Mouse (Mus musculus): ENCODE measurements around the gene Irs1. TPM values are rescaled to one million over a fixed set of nuclear protein-coding genes. Genes with fewer than 3 reads are reported as not detected.
A peak's percentile ranks its signal among the peaks of the same experiment; 100 is the strongest.

Gene Irs1
- polyA plus RNA-seq, 1 experiment from 2014 or later: 14.7 TPM

DNA sequence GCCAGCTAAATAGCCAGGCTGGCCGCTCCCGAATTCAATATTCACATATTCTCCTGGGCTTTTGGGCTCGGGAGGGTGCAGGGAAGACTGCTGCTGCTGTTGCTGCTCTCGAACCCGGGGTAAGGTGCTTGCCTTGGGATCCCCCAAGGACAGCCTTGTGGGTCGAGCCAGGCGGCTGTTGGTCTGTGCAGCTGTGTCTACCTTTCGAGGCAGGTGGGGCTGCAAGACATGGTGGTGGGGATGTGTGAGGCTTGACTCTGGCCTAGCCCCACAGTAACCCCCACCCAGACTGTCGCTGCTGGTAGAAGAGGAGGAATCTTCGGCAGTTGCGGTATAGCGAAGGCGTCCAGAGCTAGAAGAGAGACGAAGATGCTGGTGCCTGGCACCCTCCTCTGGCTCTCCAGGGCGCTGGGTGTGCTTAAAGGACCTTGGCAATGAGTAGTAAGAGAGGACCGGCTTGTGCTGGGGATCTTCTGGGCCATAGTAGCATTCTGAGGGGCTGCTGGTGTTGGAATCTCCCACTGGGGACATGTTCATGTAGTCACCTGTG, 3.4 kb downstream of the Irs1 start:
- Histone ChIP-seq H3K9ac (peak overlapping the region; percentile 64; the same call in 1 of the 2 replicates), H3K4me2 (replicated peaks) (peak overlapping the region; percentile 75), H3K4me3 (peak overlapping the region; percentile 74), H3K27ac (no peak overlapping the region), H3K9me3 (no peaks in the 10 kb centered on the region), H3K36me3 (peaks cover 26% of the 10 kb centered on the region), H3K27me3 (no peaks in the 10 kb centered on the region), H3K4me1 (peaks cover 46% of the 10 kb centered on the region)
- no peak for ATAC-seq (ENCODE audit: insufficient number of reproducible peaks, insufficient read depth, low FRiP score, low TSS enrichment)
- WGBS: 90% methylated on average over 16 of the region's 16 CpGs

GRCm38 (mm10) chr1:82287052-82287775, 4.0 kb downstream of the Irs1 start:
- Histone ChIP-seq H3K4me2 (replicated peaks) (peak overlapping the region; percentile 75), H3K27me3 (no peaks in the 10 kb centered on the region), H3K9ac (peak overlapping the region; percentile 64), H3K4me3 (peak overlapping the region; percentile 74), H3K27ac (peak overlapping the region; percentile 57; the same call in 1 of the 2 replicates), H3K4me1 (peaks cover 48% of the 10 kb centered on the region), H3K36me3 (peaks cover 26% of the 10 kb centered on the region), H3K9me3 (no peaks in the 10 kb centered on the region)
- WGBS: 67% methylated on average over 22 of the region's 22 CpGs
- ATAC-seq (ENCODE audit: insufficient number of reproducible peaks, insufficient read depth, low FRiP score, low TSS enrichment): no peak

- no peaks in the 10 kb centered on the region for H3K27me3 ChIP-seq
- peaks cover 44% of the 10 kb centered on the region for H3K4me1 ChIP-seq
- ATAC-seq (ENCODE audit: insufficient number of reproducible peaks, insufficient read depth, low FRiP score, low TSS enrichment): no peak
- peak overlapping the region; percentile 75 for H3K4me2 ChIP-seq (replicated peaks)
- WGBS: 22% methylated on average over 15 of the region's 15 CpGs
- no peaks in the 10 kb centered on the region for H3K9me3 ChIP-seq
- peaks cover 26% of the 10 kb centered on the region for H3K36me3 ChIP-seq
- H3K9ac ChIP-seq: peak overlapping the region; percentile 64
- peak overlapping the region; percentile 57 for H3K27ac ChIP-seq
- H3K4me3 ChIP-seq: peak overlapping the region; percentile 74
Measured at GRCm38 (mm10) chr1:82286190-82287051, 4.8 kb downstream of the Irs1 start.

GRCm38 (mm10) chr1:82285461-82286189, 5.6 kb downstream of the Irs1 start:
- H3K9me3 ChIP-seq: no peaks in the 10 kb centered on the region
- 22% methylated on average over 5 of the region's 5 CpGs for WGBS
- peak overlapping the region; percentile 42; the same call in 1 of the 2 replicates for H3K27ac ChIP-seq
- H3K4me3 ChIP-seq: peak overlapping the region; percentile 74
- peak overlapping the region; percentile 64 for H3K9ac ChIP-seq
- no peaks in the 10 kb centered on the region for H3K27me3 ChIP-seq
- H3K4me1 ChIP-seq: peaks cover 44% of the 10 kb centered on the region
- peak overlapping the region; percentile 75 for H3K4me2 ChIP-seq (replicated peaks)
- peaks cover 26% of the 10 kb centered on the region for H3K36me3 ChIP-seq
- ATAC-seq (ENCODE audit: insufficient number of reproducible peaks, insufficient read depth, low FRiP score, low TSS enrichment): no peak

GRCm38 (mm10) chr1:82284403-82284802, 6.8 kb downstream of the Irs1 start:
- WGBS: 30% methylated on average over 4 of the region's 4 CpGs
- ATAC-seq (ENCODE audit: insufficient number of reproducible peaks, insufficient read depth, low FRiP score, low TSS enrichment): no peak

GRCm38 (mm10) chr1:82283901-82284301, 7.3 kb downstream of the Irs1 start:
- Histone ChIP-seq H3K9me3 (no peaks in the 10 kb centered on the region), H3K4me1 (peaks cover 35% of the 10 kb centered on the region), H3K27ac (peak overlapping the region; percentile 92), H3K36me3 (peaks cover 21% of the 10 kb centered on the region), H3K4me2 (replicated peaks) (peak overlapping the region; percentile 75), H3K9ac (peak overlapping the region; percentile 73), H3K27me3 (no peaks in the 10 kb centered on the region), H3K4me3 (peak overlapping the region; percentile 53)
- no peak for ATAC-seq (ENCODE audit: insufficient number of reproducible peaks, insufficient read depth, low FRiP score, low TSS enrichment)
- WGBS: 4% methylated on average over 1 of the region's 1 CpGs

More at GRCm38 (mm10) chr1:82284403-82284802, 6.8 kb downstream of the Irs1 start:
- Histone ChIP-seq H3K4me1 (peaks cover 40% of the 10 kb centered on the region), H3K9me3 (no peaks in the 10 kb centered on the region), H3K4me3 (peak overlapping the region; percentile 53), H3K36me3 (peaks cover 26% of the 10 kb centered on the region), H3K4me2 (replicated peaks) (peak overlapping the region; percentile 75), H3K9ac (peak overlapping the region; percentile 73), H3K27me3 (no peaks in the 10 kb centered on the region), H3K27ac (peak overlapping the region; percentile 92)

- Histone ChIP-seq H3K9ac (peak overlapping the region; percentile 73), H3K4me3 (peak overlapping the region; percentile 53), H3K27ac (peak overlapping the region; percentile 92), H3K27me3 (no peaks in the 10 kb centered on the region), H3K9me3 (no peaks in the 10 kb centered on the region), H3K4me2 (replicated peaks) (peak overlapping the region; percentile 75), H3K4me1 (peaks cover 28% of the 10 kb centered on the region), H3K36me3 (peaks cover 17% of the 10 kb centered on the region)
- 2% methylated on average over 35 of the region's 35 CpGs for WGBS
- peak; percentile 93 for ATAC-seq (ENCODE audit: insufficient number of reproducible peaks, insufficient read depth, low FRiP score, low TSS enrichment)
Measured at GRCm38 (mm10) chr1:82282992-82283611, 8.1 kb downstream of the Irs1 start.

DNA sequence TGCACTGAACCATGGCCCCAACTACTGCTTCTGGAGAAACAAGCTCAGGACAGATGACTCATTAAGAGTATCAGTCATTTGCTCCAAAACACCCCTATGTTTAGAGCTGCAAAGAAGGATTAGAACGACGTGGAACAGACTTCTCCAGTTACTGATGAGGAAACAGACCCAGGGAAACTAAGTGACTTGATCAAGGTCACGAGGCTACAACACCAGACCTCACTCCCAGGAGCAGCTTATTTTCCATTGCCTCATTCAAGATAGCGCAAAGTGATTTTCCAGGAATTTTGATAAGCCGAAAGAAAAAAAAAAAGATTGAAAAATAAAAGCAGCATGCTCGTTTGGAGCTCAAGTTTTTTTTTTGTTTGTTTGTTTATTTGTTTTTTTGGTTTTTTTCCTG, 9.4 kb downstream of the Irs1 start:
- Histone ChIP-seq H3K27ac (no peak overlapping the region), H3K27me3 (no peaks in the 10 kb centered on the region), H3K4me3 (no peak overlapping the region), H3K36me3 (peaks cover 19% of the 10 kb centered on the region; the same call in 1 of the 2 replicates), H3K9ac (no peak overlapping the region), H3K9me3 (no peaks in the 10 kb centered on the region), H3K4me1 (peaks cover 16% of the 10 kb centered on the region), H3K4me2 (replicated peaks) (no peak overlapping the region)
- no peak for ATAC-seq (ENCODE audit: insufficient number of reproducible peaks, insufficient read depth, low FRiP score, low TSS enrichment)
- WGBS: 74% methylated on average over 6 of the region's 6 CpGs

DNA sequence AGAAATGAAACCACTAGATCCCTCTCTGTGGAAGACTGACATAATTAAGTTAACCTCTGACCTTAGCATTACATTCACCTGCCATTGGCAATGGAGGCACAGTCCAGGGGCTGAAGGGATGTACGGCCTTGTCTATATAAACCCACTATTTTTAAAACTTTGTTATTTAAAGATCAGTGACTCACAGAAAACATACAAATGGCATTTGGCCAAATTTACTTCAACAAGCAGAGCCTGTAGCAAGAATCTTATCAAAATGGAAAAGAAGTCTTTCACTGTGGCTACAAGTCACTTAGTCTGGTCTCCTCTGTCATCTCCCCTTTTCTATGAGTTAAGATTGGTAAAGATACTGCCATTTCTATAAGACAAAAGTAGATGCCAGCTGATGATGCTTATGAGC, 11.4 kb downstream of the Irs1 start:
- H3K36me3 ChIP-seq: peaks cover 25% of the 10 kb centered on the region; the same call in 1 of the 2 replicates
- H3K9ac ChIP-seq: no peak overlapping the region
- no peaks in the 10 kb centered on the region for H3K27me3 ChIP-seq
- no peak overlapping the region for H3K27ac ChIP-seq
- H3K4me2 ChIP-seq (replicated peaks): no peak overlapping the region
- H3K4me1 ChIP-seq: peaks cover 10% of the 10 kb centered on the region; the same call in 1 of the 2 replicates
- WGBS: 67% methylated on average over 1 of the region's 1 CpGs
- H3K4me3 ChIP-seq: no peak overlapping the region
- H3K9me3 ChIP-seq: no peaks in the 10 kb centered on the region
- no peak for ATAC-seq (ENCODE audit: insufficient number of reproducible peaks, insufficient read depth, low FRiP score, low TSS enrichment)

GRCm38 (mm10) chr1:82274361-82274760, 16.9 kb downstream of the Irs1 start:
- Histone ChIP-seq H3K9ac (no peak overlapping the region), H3K4me3 (no peak overlapping the region), H3K36me3 (peaks cover 29% of the 10 kb centered on the region), H3K4me2 (replicated peaks) (no peak overlapping the region), H3K27me3 (no peaks in the 10 kb centered on the region), H3K4me1 (peaks cover 8% of the 10 kb centered on the region; the same call in 1 of the 2 replicates), H3K27ac (peak overlapping the region; percentile 36; the same call in 1 of the 2 replicates), H3K9me3 (no peaks in the 10 kb centered on the region)
- ATAC-seq (ENCODE audit: insufficient number of reproducible peaks, insufficient read depth, low FRiP score, low TSS enrichment): no peak
- 29% methylated on average over 1 of the region's 1 CpGs for WGBS
